Mouse (Mus musculus) megakaryocyte, embryonic 14.5 days (primary cell): ENCODE data around the gene Eid1. TPM values are rescaled to one million over a fixed set of nuclear protein-coding genes. Genes with fewer than 3 reads are reported as not detected.
A peak's percentile ranks its signal among the peaks of the same experiment; 100 is the strongest.

Experiments used
- H3K27me3 ChIP-seq: replicated peaks from 2 replicates; pipeline ENCODE3; 2012; ENCODE audit warnings: inconsistent platforms
- H3K36me3 ChIP-seq: replicated peaks from 2 replicates; pipeline ENCODE3; 2012; ENCODE audit warnings: low read length, inconsistent platforms, mixed read lengths
- H3K4me1 ChIP-seq: 2 replicates; pipeline ENCODE4 v1.6.1; 2012; ENCODE audit warnings: inconsistent platforms
- H3K4me3 ChIP-seq: replicated peaks from 2 replicates; pipeline ENCODE3; 2012; ENCODE audit warnings: moderate library complexity, mild to moderate bottlenecking, inconsistent platforms
- H3K9me3 ChIP-seq: 2 replicates; pipeline ENCODE4 v1.6.1; 2012; ENCODE audit warnings: inconsistent platforms
- FLI1 ChIP-seq: IDR thresholded peaks from 2 replicates; pipeline ENCODE4 v1.6.1; 2012; ENCODE audit warnings: low read length, inconsistent platforms, mixed read lengths
- GATA1 ChIP-seq: IDR thresholded peaks from 3 replicates; pipeline ENCODE4 v1.6.1; 2012; ENCODE audit warnings: mixed read lengths, low read length, inconsistent platforms, borderline replicate concordance
- polyA plus RNA-seq: library from polyadenylated mRNA; stranded (reverse); fragments of >175 nt; gene quantifications from 2 replicates; pipeline ENCODE4 v1.2.3, GENCODE M21; 2012; ENCODE audit warnings: low replicate concordance; ENCODE audit not compliant: insufficient read depth

Eid1 gene
- 4.4 and 37.5 TPM in 2 replicates for polyA plus RNA-seq

- H3K36me3 ChIP-seq: peaks cover 3% of the 10 kb centered on the region
- H3K9me3 ChIP-seq: no peaks in the 10 kb centered on the region
- H3K27me3 ChIP-seq: peaks cover 2% of the 10 kb centered on the region
- TF ChIP-seq FLI1 (no peak), GATA1 (no peak)
- H3K4me1 ChIP-seq: peaks cover 19% of the 10 kb centered on the region
- peak within 1 kb of the TSS; percentile 99 for H3K4me3 ChIP-seq
Observed at GRCm38 (mm10) chr2:125672957-125673631, at the start of gene Eid1. Gene Eid1 (plus strand): TSS chr2:125673095.

GRCm38 (mm10) chr2:125623211-125623610, 49.7 kb upstream of the Eid1 start:
- peak overlapping the region; percentile 97 for H3K4me3 ChIP-seq
- peaks cover 37% of the 10 kb centered on the region for H3K36me3 ChIP-seq
- peaks cover 2% of the 10 kb centered on the region for H3K27me3 ChIP-seq
- H3K4me1 ChIP-seq: peaks cover 33% of the 10 kb centered on the region
- H3K9me3 ChIP-seq: no peaks in the 10 kb centered on the region
- TF ChIP-seq FLI1: no peak
- no peak for TF ChIP-seq GATA1

- TF ChIP-seq GATA1: no peak
- no peak for TF ChIP-seq FLI1
- Histone ChIP-seq H3K4me3 (peak overlapping the region; percentile 97), H3K9me3 (no peaks in the 10 kb centered on the region), H3K27me3 (peaks cover 6% of the 10 kb centered on the region), H3K4me1 (peaks cover 33% of the 10 kb centered on the region), H3K36me3 (peaks cover 27% of the 10 kb centered on the region)
Observed at GRCm38 (mm10) chr2:125624127-125624685, 48.7 kb upstream of the Eid1 start.

GRCm38 (mm10) chr2:125624837-125625351, 48.0 kb upstream of the Eid1 start, which contains the start of gene Cep152:
Gene Cep152 (minus strand): TSS chr2:125625113.
- Histone ChIP-seq H3K4me3 (peak within 1 kb of the TSS; percentile 97), H3K27me3 (peaks cover 6% of the 10 kb centered on the region), H3K36me3 (peaks cover 20% of the 10 kb centered on the region), H3K4me1 (peaks cover 33% of the 10 kb centered on the region), H3K9me3 (no peaks in the 10 kb centered on the region)
- TF ChIP-seq GATA1 (no peak), FLI1 (peak; percentile 47; the same call in 1 of the 2 replicates)

- Histone ChIP-seq H3K36me3 (peaks cover 5% of the 10 kb centered on the region), H3K4me1 (peaks cover 31% of the 10 kb centered on the region), H3K9me3 (no peaks in the 10 kb centered on the region), H3K4me3 (no peak overlapping the region), H3K27me3 (peaks cover 11% of the 10 kb centered on the region)
- TF ChIP-seq GATA1 (no peak), FLI1 (no peak)
Observed at GRCm38 (mm10) chr2:125626536-125626935, 46.4 kb upstream of the Eid1 start.

GRCm38 (mm10) chr2:125628487-125628886, 44.4 kb upstream of the Eid1 start:
- Histone ChIP-seq H3K27me3 (peaks cover 11% of the 10 kb centered on the region), H3K4me1 (peaks cover 19% of the 10 kb centered on the region), H3K9me3 (no peaks in the 10 kb centered on the region), H3K4me3 (no peak overlapping the region), H3K36me3 (no peaks in the 10 kb centered on the region)
- no peak for TF ChIP-seq FLI1

- no peaks in the 10 kb centered on the region for H3K36me3 ChIP-seq
- no peaks in the 10 kb centered on the region for H3K9me3 ChIP-seq
- H3K27me3 ChIP-seq: peaks cover 11% of the 10 kb centered on the region
- H3K4me3 ChIP-seq: no peak overlapping the region
- TF ChIP-seq FLI1 (no peak), GATA1 (no peak)
- peaks cover 10% of the 10 kb centered on the region for H3K4me1 ChIP-seq
Observed at GRCm38 (mm10) chr2:125630010-125630409, 42.9 kb upstream of the Eid1 start.

GRCm38 (mm10) chr2:125637331-125637730, 35.6 kb upstream of the Eid1 start:
- H3K4me1 ChIP-seq: no peaks in the 10 kb centered on the region
- H3K36me3 ChIP-seq: no peaks in the 10 kb centered on the region
- no peak overlapping the region for H3K4me3 ChIP-seq
- no peaks in the 10 kb centered on the region for H3K9me3 ChIP-seq
- TF ChIP-seq GATA1: no peak
- no peak for TF ChIP-seq FLI1
- H3K27me3 ChIP-seq: peaks cover 13% of the 10 kb centered on the region

GRCm38 (mm10) chr2:125644912-125645311, 28.0 kb upstream of the Eid1 start:
- Histone ChIP-seq H3K36me3 (no peaks in the 10 kb centered on the region), H3K27me3 (peaks cover 30% of the 10 kb centered on the region), H3K4me3 (no peak overlapping the region), H3K4me1 (peaks cover 4% of the 10 kb centered on the region; the same call in 1 of the 2 replicates), H3K9me3 (no peaks in the 10 kb centered on the region)
- TF ChIP-seq FLI1: no peak
- TF ChIP-seq GATA1: no peak

GRCm38 (mm10) chr2:125650038-125650437, 22.9 kb upstream of the Eid1 start:
- H3K36me3 ChIP-seq: no peaks in the 10 kb centered on the region
- H3K27me3 ChIP-seq: peaks cover 48% of the 10 kb centered on the region
- TF ChIP-seq GATA1: no peak
- TF ChIP-seq FLI1: no peak
- H3K9me3 ChIP-seq: no peaks in the 10 kb centered on the region
- peaks cover 4% of the 10 kb centered on the region; the same call in 1 of the 2 replicates for H3K4me1 ChIP-seq
- no peak overlapping the region for H3K4me3 ChIP-seq
